In genomic region chr16:10993032-10993744, GRCm38 (mm10) we compare ENCODE assay signal across 8 mouse cellular contexts.
A peak's percentile ranks its signal among the peaks of the same experiment; 100 is the strongest.
DNase-seq lines count a peak whose midpoint lies in the region; ATAC-seq and TF ChIP-seq lines count a peak whose summit lies in the region.

No protein-coding gene starts in this region.

- peak; percentile 97 for ATAC-seq in heart, embryonic 14.5 days (ENCODE audit: insufficient number of reproducible peaks, insufficient read depth, low FRiP score, low read depth)
- peak; percentile 96 for ATAC-seq in liver, embryonic 14.5 days (ENCODE audit: insufficient read depth)
- peak; percentile 96 for ATAC-seq in stomach, embryonic 15.5 days (ENCODE audit: insufficient read depth, low FRiP score, low read depth)

- WGBS in heart, embryonic 14.5 days: 11% methylated on average over 35 of the region's 35 CpGs
- WGBS in liver, embryonic 14.5 days (ENCODE audit: insufficient replicate concordance): 10% methylated on average over 35 of the region's 35 CpGs
- WGBS in stomach, embryonic 15.5 days: 7% methylated on average over 35 of the region's 35 CpGs

- no peaks in the 10 kb centered on the region for H3K9me3 ChIP-seq in heart, embryonic 14.5 days (ENCODE audit: control insufficient read depth, low read length)
- H3K9me3 ChIP-seq in liver, embryonic 14.5 days (ENCODE audit: control insufficient read depth, low read length): no peaks in the 10 kb centered on the region
- no peaks in the 10 kb centered on the region for H3K9me3 ChIP-seq in stomach, embryonic 15.5 days

- H3K27ac ChIP-seq in heart, embryonic 14.5 days (replicated peaks in 1 of 2; ENCODE audit: control insufficient read depth in 1 of 2, insufficient read depth in 1 of 2, low read depth in 2 of 2, low read length in 2 of 2): peak overlapping the region; percentile 85 to 86
- no peak overlapping the region for H3K27ac ChIP-seq in liver, embryonic 14.5 days
- peak overlapping the region; percentile 89 for H3K27ac ChIP-seq in stomach, embryonic 15.5 days

- no peak for TF ChIP-seq EP300 in liver, embryonic 14.5 days (IDR thresholded peaks at IDR 0.05; ENCODE audit: low read depth)

- TF ChIP-seq CTCF in liver, embryonic 14.5 days (IDR thresholded peaks at IDR 0.05; ENCODE audit: low read depth): no peak

- DNase-seq in CD8-positive naive resting alpha-beta T cell, adult 2 months (ENCODE audit: low read depth in 2 of 2, low spot score in 2 of 2): peak; percentile 71 to 73
- peak; percentile 57 for DNase-seq in c-Kit-negative CD71-positive TER-119-positive erythroid progenitor cells, embryonic 14.5 days (ENCODE audit: low read depth, low spot score)
- DNase-seq in fibroblast of lung, adult 2 months (ENCODE audit: low read depth): peak; percentile 85
- peak; percentile 98 for DNase-seq in kidney, postnatal 10 days
- peak; percentile 81 to 85 (median 83) for DNase-seq in liver, embryonic 14.5 days (ENCODE audit: low read depth in 3 of 3, low spot score in 3 of 3)
- DNase-seq in neural tube, embryonic 10.5 days (ENCODE audit: extremely low spot score, low spot score): peak; percentile 96

- peak overlapping the region; percentile 82 for H3K4me2 ChIP-seq in heart, embryonic 14.5 days (ENCODE audit: low read length)
- peak overlapping the region; percentile 75 for H3K4me2 ChIP-seq in liver, embryonic 14.5 days (ENCODE audit: low read depth)
- H3K4me2 ChIP-seq in stomach, embryonic 15.5 days: peak overlapping the region; percentile 59

- H3K36me3 ChIP-seq in heart, embryonic 14.5 days (ENCODE audit: control insufficient read depth, insufficient read depth, low read length): peaks cover 6% of the 10 kb centered on the region; the same call in 1 of the 2 replicates
- no peaks in the 10 kb centered on the region for H3K36me3 ChIP-seq in liver, embryonic 14.5 days (replicated peaks; ENCODE audit: control insufficient read depth, insufficient read depth, low read depth)
- no peaks in the 10 kb centered on the region; the same call in 1 of the 2 replicates for H3K36me3 ChIP-seq in stomach, embryonic 15.5 days

- peaks cover 2 to 15% of the 10 kb centered on the region in 2 experiments; a peak in 3 of 4 replicates for H3K4me1 ChIP-seq in heart, embryonic 14.5 days (ENCODE audit: control insufficient read depth in 2 of 2, insufficient read depth in 2 of 2, low read length in 2 of 2)
- H3K4me1 ChIP-seq in liver, embryonic 14.5 days (replicated peaks; ENCODE audit: control insufficient read depth in 2 of 2, insufficient read depth in 2 of 2, low read length in 1 of 2): peaks cover 9 to 20% of the 10 kb centered on the region in 2 experiments
- peaks cover 13% of the 10 kb centered on the region for H3K4me1 ChIP-seq in stomach, embryonic 15.5 days

- H3K9ac ChIP-seq in heart, embryonic 14.5 days (ENCODE audit: low read length): peak overlapping the region; percentile 90
- H3K9ac ChIP-seq in liver, embryonic 14.5 days (replicated peaks): peak overlapping the region; percentile 73
- H3K9ac ChIP-seq in stomach, embryonic 15.5 days: peak overlapping the region; percentile 48

- no peaks in the 10 kb centered on the region for H3K27me3 ChIP-seq in heart, embryonic 14.5 days (ENCODE audit: control insufficient read depth, insufficient read depth, low read length)
- H3K27me3 ChIP-seq in liver, embryonic 14.5 days (ENCODE audit: control insufficient read depth, insufficient read depth, low read length): no peaks in the 10 kb centered on the region
- no peaks in the 10 kb centered on the region for H3K27me3 ChIP-seq in stomach, embryonic 15.5 days (replicated peaks)

- peak overlapping the region; percentile 75 to 78 for H3K4me3 ChIP-seq in heart, embryonic 14.5 days (ENCODE audit: control insufficient read depth in 1 of 2, insufficient read depth in 1 of 2, low read depth in 1 of 2, low read length in 2 of 2)
- peak overlapping the region; percentile 64 to 91 for H3K4me3 ChIP-seq in liver, embryonic 14.5 days (ENCODE audit: insufficient read depth in 1 of 2, low read depth in 2 of 2, low read length in 2 of 2)
- H3K4me3 ChIP-seq in stomach, embryonic 15.5 days (replicated peaks): peak overlapping the region; percentile 67
